Mouse (Mus musculus) olfactory bulb, adult 2 months (tissue): Measurements from ENCODE around the gene Rhod.

Experiments used
- CTCF ChIP-seq: fragments of 200-500 bp; IDR thresholded peaks from 2 replicates; pipeline ENCODE4 v1.5.1; 2012; ENCODE audit warnings: low read depth, mild to moderate bottlenecking, low read length, moderate library complexity; ENCODE audit not compliant: insufficient read depth
- POLR2A ChIP-seq: fragments of 200-500 bp; IDR thresholded peaks from 2 replicates; pipeline ENCODE4 v1.6.1; 2012; ENCODE audit warnings: mild to moderate bottlenecking, low read depth, low read length, moderate library complexity; ENCODE audit not compliant: insufficient read depth

- TF ChIP-seq CTCF (peak; percentile 29; the same call in 1 of the 2 replicates), POLR2A (no peak)
Observed at GRCm38 (mm10) chr19:4442408-4442807, 3.2 kb upstream of the Rhod start.
